Mouse (Mus musculus) limb, embryonic 10.5 days (tissue): ENCODE results near the gene Rcbtb1. TPM values are rescaled to one million over a fixed set of nuclear protein-coding genes. Genes with fewer than 3 reads are reported as not detected.

ENCODE experiments used
- DNase-seq: peaks from one replicate; pipeline ENCODE4 v3.0.0-alpha.2; 2017; ENCODE audit warnings: low spot score
- H3K27ac ChIP-seq: fragments of 300-500 bp; sonication (generic); 2 replicates; pipeline ENCODE4 v1.5.1; 2016; ENCODE audit warnings: mild to moderate bottlenecking
- H3K27me3 ChIP-seq: fragments of 300-500 bp; sonication (generic); 2 replicates; pipeline ENCODE4 v1.6.1; 2016; ENCODE audit warnings: low read depth, mild to moderate bottlenecking; ENCODE audit not compliant: poor library complexity, severe bottlenecking
- H3K36me3 ChIP-seq: fragments of 300-500 bp; sonication (generic); 2 replicates; pipeline ENCODE4 v1.6.1; 2016; ENCODE audit warnings: mild to moderate bottlenecking, moderate library complexity
- H3K4me1 ChIP-seq: fragments of 300-500 bp; sonication (generic); 2 replicates; pipeline ENCODE4 v1.6.1; 2016
- H3K4me3 ChIP-seq: fragments of 300-500 bp; sonication (generic); 2 replicates; pipeline ENCODE4 v1.5.1; 2016; ENCODE audit warnings: mild to moderate bottlenecking, moderate library complexity
- H3K9me3 ChIP-seq: fragments of 300-500 bp; sonication (generic); replicated peaks from 2 replicates; pipeline ENCODE4 v1.6.1; 2016; ENCODE audit warnings: mild to moderate bottlenecking
- WGBS: fragments of 180-500 bp; shearing (Covaris S2); methylation state at CpG from one replicate; pipeline ENCODE4 v1.1.7; 2016; 5-methylcytosine and 5-hydroxymethylcytosine counted together
- polyA plus RNA-seq: library from polyadenylated mRNA; unstranded; fragments of >200 nt; fragmentation: Nextera tagmentation; extraction: Ambion mirVana; gene quantifications from 2 replicates; pipeline ENCODE4 v1.2.1, GENCODE M21; 2016

The Rcbtb1 gene
- 117 and 127 TPM in 2 replicates for polyA plus RNA-seq

- peak within 1 kb of the TSS; percentile 90 for H3K4me3 ChIP-seq
- under 1% methylated on average over 94 of the region's 96 CpGs for WGBS
These were observed at the start of gene Rcbtb1 for GRCm38 (mm10) chr14:59200711-59201603. Gene Rcbtb1 (plus strand): TSS chr14:59201209.

GRCm38 (mm10) chr14:59155589-59155988 is 45.4 kb upstream of the Rcbtb1 start:
- Histone ChIP-seq H3K27me3 (no peaks in the 10 kb centered on the region), H3K4me3 (no peak overlapping the region), H3K4me1 (no peaks in the 10 kb centered on the region), H3K27ac (no peak overlapping the region), H3K36me3 (no peaks in the 10 kb centered on the region), H3K9me3 (no peaks in the 10 kb centered on the region)
- no peak for DNase-seq
- 77% methylated on average over 2 of the region's 2 CpGs for WGBS

More at GRCm38 (mm10) chr14:59200711-59201603, at the start of gene Rcbtb1:
- H3K36me3 ChIP-seq: no peaks in the 10 kb centered on the region
- peak within 1 kb of the TSS; percentile 99 for H3K27ac ChIP-seq
- H3K9me3 ChIP-seq: no peaks in the 10 kb centered on the region
- H3K27me3 ChIP-seq: no peaks in the 10 kb centered on the region
- H3K4me1 ChIP-seq: peaks cover 40% of the 10 kb centered on the region
- peak; percentile 97 for DNase-seq

GRCm38 (mm10) chr14:59157016-59157698 is 43.9 kb upstream of the Rcbtb1 start:
- no peak overlapping the region for H3K27ac ChIP-seq
- 77% methylated on average over 3 of the region's 3 CpGs for WGBS
- no peak for DNase-seq
- H3K4me1 ChIP-seq: no peaks in the 10 kb centered on the region
- H3K4me3 ChIP-seq: no peak overlapping the region
- no peaks in the 10 kb centered on the region for H3K9me3 ChIP-seq
- no peaks in the 10 kb centered on the region for H3K36me3 ChIP-seq
- H3K27me3 ChIP-seq: no peaks in the 10 kb centered on the region

- Histone ChIP-seq H3K27me3 (no peaks in the 10 kb centered on the region), H3K4me3 (no peak within 1 kb of the TSS), H3K4me1 (no peaks in the 10 kb centered on the region), H3K9me3 (no peaks in the 10 kb centered on the region), H3K36me3 (no peaks in the 10 kb centered on the region), H3K27ac (no peak within 1 kb of the TSS)
- no peak for DNase-seq
- 88% methylated on average over 3 of the region's 3 CpGs for WGBS
These were observed 22.4 kb upstream of the Rcbtb1 start, which contains the start of gene Gm5142 for GRCm38 (mm10) chr14:59178649-59179048. Gene Gm5142 (minus strand): TSS chr14:59178749.

- 92% methylated on average over 2 of the region's 2 CpGs for WGBS
- Histone ChIP-seq H3K36me3 (no peaks in the 10 kb centered on the region), H3K9me3 (no peaks in the 10 kb centered on the region), H3K27ac (no peak overlapping the region), H3K4me1 (no peaks in the 10 kb centered on the region), H3K27me3 (no peaks in the 10 kb centered on the region), H3K4me3 (no peak overlapping the region)
- DNase-seq: no peak
These were observed 18.3 kb upstream of the Rcbtb1 start for GRCm38 (mm10) chr14:59182732-59183131.

- Histone ChIP-seq H3K36me3 (no peaks in the 10 kb centered on the region), H3K27ac (no peak overlapping the region), H3K9me3 (no peaks in the 10 kb centered on the region), H3K4me3 (no peak overlapping the region), H3K27me3 (no peaks in the 10 kb centered on the region), H3K4me1 (no peaks in the 10 kb centered on the region)
- DNase-seq: no peak
These were observed 15.5 kb upstream of the Rcbtb1 start for GRCm38 (mm10) chr14:59185514-59185913.

GRCm38 (mm10) chr14:59186121-59186520 is 14.9 kb upstream of the Rcbtb1 start:
- Histone ChIP-seq H3K27ac (no peak overlapping the region), H3K36me3 (no peaks in the 10 kb centered on the region), H3K4me3 (no peak overlapping the region), H3K9me3 (no peaks in the 10 kb centered on the region), H3K4me1 (no peaks in the 10 kb centered on the region), H3K27me3 (no peaks in the 10 kb centered on the region)
- WGBS: 91% methylated on average over 2 of the region's 2 CpGs
- no peak for DNase-seq

GRCm38 (mm10) chr14:59201604-59202215 is 701 bp downstream of the Rcbtb1 start:
- no peak for DNase-seq
- under 1% methylated on average over 21 of the region's 21 CpGs for WGBS
- H3K4me1 ChIP-seq: peaks cover 47% of the 10 kb centered on the region

GRCm38 (mm10) chr14:59205461-59205860 is 4.5 kb downstream of the Rcbtb1 start:
- WGBS: 41% methylated on average over 7 of the region's 7 CpGs
- H3K4me1 ChIP-seq: peaks cover 48% of the 10 kb centered on the region
- H3K9me3 ChIP-seq: no peaks in the 10 kb centered on the region
- peaks cover 12% of the 10 kb centered on the region for H3K36me3 ChIP-seq
- no peak overlapping the region for H3K4me3 ChIP-seq
- no peak for DNase-seq
- peak overlapping the region; percentile 37; the same call in 1 of the 2 replicates for H3K27ac ChIP-seq
- H3K27me3 ChIP-seq: no peaks in the 10 kb centered on the region

More at GRCm38 (mm10) chr14:59201604-59202215, 701 bp downstream of the Rcbtb1 start:
- Histone ChIP-seq H3K27ac (peak overlapping the region; percentile 99), H3K27me3 (no peaks in the 10 kb centered on the region), H3K9me3 (no peaks in the 10 kb centered on the region), H3K36me3 (0 out of 2 replicates have a peak, but pooled peaks cover 2% of the 10 kb centered on the region), H3K4me3 (peak overlapping the region; percentile 90)

GRCm38 (mm10) chr14:59205976-59206583 is 5.1 kb downstream of the Rcbtb1 start:
- WGBS: 70% methylated on average over 10 of the region's 10 CpGs
- no peaks in the 10 kb centered on the region for H3K9me3 ChIP-seq
- peaks cover 18% of the 10 kb centered on the region for H3K36me3 ChIP-seq
- no peak overlapping the region for H3K27ac ChIP-seq
- DNase-seq: no peak
- H3K27me3 ChIP-seq: no peaks in the 10 kb centered on the region
- H3K4me3 ChIP-seq: no peak overlapping the region
- peaks cover 43% of the 10 kb centered on the region for H3K4me1 ChIP-seq

- Histone ChIP-seq H3K27ac (no peak overlapping the region), H3K27me3 (no peaks in the 10 kb centered on the region), H3K36me3 (peaks cover 43% of the 10 kb centered on the region), H3K9me3 (no peaks in the 10 kb centered on the region), H3K4me3 (no peak overlapping the region), H3K4me1 (peaks cover 30% of the 10 kb centered on the region)
- no peak for DNase-seq
- WGBS: 90% methylated on average over 7 of the region's 7 CpGs
These were observed 8.0 kb downstream of the Rcbtb1 start for GRCm38 (mm10) chr14:59209003-59209402.

- no peak for DNase-seq
- Histone ChIP-seq H3K36me3 (peaks cover 51% of the 10 kb centered on the region), H3K9me3 (no peaks in the 10 kb centered on the region), H3K27me3 (no peaks in the 10 kb centered on the region), H3K27ac (no peak overlapping the region), H3K4me1 (peaks cover 21% of the 10 kb centered on the region), H3K4me3 (no peak overlapping the region)
- WGBS: 94% methylated on average over 2 of the region's 2 CpGs
These were observed 8.8 kb downstream of the Rcbtb1 start for GRCm38 (mm10) chr14:59209816-59210215.
